Mouse (Mus musculus): ENCODE results near the gene Mterf2. TPM values are rescaled to one million over a fixed set of nuclear protein-coding genes. Genes with fewer than 3 reads are reported as not detected.

The Mterf2 gene
- polyA plus RNA-seq (2012; rRNA removed) = 19.1 and 21.3 TPM in 2 replicates

GRCm38 (mm10) chr10:85127395-85128287, at the start of gene Mterf2:
Gene Mterf2 (minus strand): TSS chr10:85128027.

GRCm38 (mm10) chr10:85102247-85103084, 25.4 kb downstream of the Mterf2 start, which contains the start of the genes Fhl4 and Tmem263:
Gene Fhl4 (minus strand): TSS chr10:85102495.
Gene Tmem263 (plus strand): TSS chr10:85102627.

Other genes with a start within 250 kb of the Mterf2 start
- 45.2 and 46.4 TPM in 2 replicates for gene Ric8b, start 210.4 kb downstream of the Mterf2 start, polyA plus RNA-seq (2012; rRNA removed)
- gene Fhl4, start 25.5 kb downstream of the Mterf2 start, polyA plus RNA-seq (2012; rRNA removed) = 1.2 and 1.7 TPM in 2 replicates
- gene Tmem263, start 25.4 kb downstream of the Mterf2 start, polyA plus RNA-seq (2012; rRNA removed) = 17.1 and 17.3 TPM in 2 replicates
- 21.6 and 22.6 TPM in 2 replicates for gene Cry1, start 57.0 kb upstream of the Mterf2 start, polyA plus RNA-seq (2012; rRNA removed)

Measured in central nervous system, embryonic 18 days (tissue).